ENCODE assay signal across 9 mouse cellular contexts in genomic region chr10:84488315-84488714, GRCm38 (mm10). TPM values are rescaled to one million over a fixed set of nuclear protein-coding genes. Genes with fewer than 3 reads are reported as not detected.
DNase-seq lines count a peak whose midpoint lies in the region; ATAC-seq lines count a peak whose summit lies in the region.
"Had no signal": no experiment of that assay in that cellular context is flagged by ENCODE, and none has a peak within 500 bp of the region (broad histone marks: within the 10 kb centered on the region; RNA-seq: fewer than 3 reads in every experiment).

No protein-coding gene starts in this region.

- H3K9ac ChIP-seq in forebrain, embryonic 11.5 days (ENCODE audit: low read length): no peak overlapping the region
- no peak overlapping the region for H3K9ac ChIP-seq in forebrain, embryonic 15.5 days (replicated peaks)
- H3K9ac ChIP-seq in embryonic facial prominence, embryonic 11.5 days (replicated peaks; ENCODE audit: low read length): no peak overlapping the region
- H3K9ac ChIP-seq in kidney, embryonic 15.5 days: no peak overlapping the region
- H3K9ac ChIP-seq: limb, embryonic 13.5 days had no signal

- no peak overlapping the region for H3K4me2 ChIP-seq in forebrain, embryonic 11.5 days (ENCODE audit: low read depth, low read length, severe bottlenecking)
- H3K4me2 ChIP-seq in forebrain, embryonic 15.5 days (replicated peaks): no peak overlapping the region
- no peak overlapping the region for H3K4me2 ChIP-seq in embryonic facial prominence, embryonic 11.5 days (ENCODE audit: low read depth, low read length)
- no peak overlapping the region for H3K4me2 ChIP-seq in kidney, embryonic 15.5 days
- H3K4me2 ChIP-seq: limb, embryonic 13.5 days had no signal

- H3K4me3 ChIP-seq in forebrain, embryonic 11.5 days (ENCODE audit: low read depth, low read length): no peak overlapping the region
- no peak overlapping the region for H3K4me3 ChIP-seq in forebrain, embryonic 15.5 days
- no peak overlapping the region for H3K4me3 ChIP-seq in embryonic facial prominence, embryonic 11.5 days (ENCODE audit: low read depth, low read length)
- no peak overlapping the region for H3K4me3 ChIP-seq in kidney, embryonic 15.5 days (replicated peaks)
- H3K4me3 ChIP-seq: limb, embryonic 13.5 days had no signal

- WGBS in forebrain, embryonic 11.5 days: 37% methylated on average over 6 of the region's 6 CpGs
- WGBS in forebrain, embryonic 15.5 days: 32% methylated on average over 6 of the region's 6 CpGs
- 41% methylated on average over 6 of the region's 6 CpGs for WGBS in embryonic facial prominence, embryonic 11.5 days
- 49% methylated on average over 6 of the region's 6 CpGs for WGBS in kidney, embryonic 15.5 days

- DNase-seq in forebrain, embryonic 11.5 days (ENCODE audit: low spot score): peak; percentile 76
- peak; percentile 66 for DNase-seq in A20 (ENCODE audit: low read depth, low spot score)
- DNase-seq in adrenal gland, adult 8-10 months: peak; percentile 43
- DNase-seq in embryonic facial prominence, embryonic 11.5 days (ENCODE audit: low spot score): peak; percentile 69
- DNase-seq in lung, postnatal 25 days (ENCODE audit: low spot score): peak; percentile 70
- peak; percentile 31 to 59 for DNase-seq in spleen, postnatal 14 days (ENCODE audit: low spot score in 2 of 2)

- H3K9me3 ChIP-seq in forebrain, embryonic 11.5 days (ENCODE audit: control insufficient read depth, low read length): no peaks in the 10 kb centered on the region
- H3K9me3 ChIP-seq in forebrain, embryonic 15.5 days: no peaks in the 10 kb centered on the region
- peaks cover 2% of the 10 kb centered on the region; the same call in 1 of the 2 replicates for H3K9me3 ChIP-seq in embryonic facial prominence, embryonic 11.5 days (replicated peaks; ENCODE audit: control insufficient read depth, low read length)
- H3K9me3 ChIP-seq in kidney, embryonic 15.5 days (replicated peaks): no peaks in the 10 kb centered on the region
- H3K9me3 ChIP-seq: limb, embryonic 13.5 days had no signal

- H3K27me3 ChIP-seq in forebrain, embryonic 11.5 days (ENCODE audit: control insufficient read depth, insufficient read depth, low read length): no peaks in the 10 kb centered on the region
- H3K27me3 ChIP-seq in forebrain, embryonic 15.5 days: no peaks in the 10 kb centered on the region
- H3K27me3 ChIP-seq in embryonic facial prominence, embryonic 11.5 days (ENCODE audit: control insufficient read depth, insufficient read depth, low read length): no peaks in the 10 kb centered on the region
- no peaks in the 10 kb centered on the region for H3K27me3 ChIP-seq in kidney, embryonic 15.5 days
- H3K27me3 ChIP-seq: limb, embryonic 13.5 days had no signal

- no peak for ATAC-seq in forebrain, embryonic 11.5 days (replicated peaks; ENCODE audit: low FRiP score)
- no peak for ATAC-seq in forebrain, embryonic 15.5 days (replicated peaks)
- no peak for ATAC-seq in embryonic facial prominence, embryonic 11.5 days (replicated peaks; ENCODE audit: insufficient number of reproducible peaks, low FRiP score, low TSS enrichment, low read depth)
- ATAC-seq in kidney, embryonic 15.5 days (replicated peaks; ENCODE audit: low FRiP score): 0 out of 2 replicates have a peak, but pooled peaks have one; percentile 47

- no peaks in the 10 kb centered on the region for H3K4me1 ChIP-seq in forebrain, embryonic 11.5 days (replicated peaks; ENCODE audit: control insufficient read depth, insufficient read depth, low read length)
- H3K4me1 ChIP-seq in forebrain, embryonic 15.5 days: no peaks in the 10 kb centered on the region
- no peaks in the 10 kb centered on the region for H3K4me1 ChIP-seq in embryonic facial prominence, embryonic 11.5 days (ENCODE audit: control insufficient read depth, insufficient read depth, low read length)
- H3K4me1 ChIP-seq in kidney, embryonic 15.5 days: no peaks in the 10 kb centered on the region

- no peaks in the 10 kb centered on the region for H3K36me3 ChIP-seq in forebrain, embryonic 11.5 days (ENCODE audit: control insufficient read depth, insufficient read depth, low read length)
- H3K36me3 ChIP-seq in forebrain, embryonic 15.5 days: no peaks in the 10 kb centered on the region
- no peaks in the 10 kb centered on the region for H3K36me3 ChIP-seq in embryonic facial prominence, embryonic 11.5 days (replicated peaks; ENCODE audit: control insufficient read depth, insufficient read depth, low read depth, low read length)
- H3K36me3 ChIP-seq in kidney, embryonic 15.5 days: no peaks in the 10 kb centered on the region
- H3K36me3 ChIP-seq: limb, embryonic 13.5 days had no signal

- H3K27ac ChIP-seq in forebrain, embryonic 11.5 days (ENCODE audit: low read depth, low read length): no peak overlapping the region
- H3K27ac ChIP-seq in forebrain, embryonic 15.5 days (replicated peaks): no peak overlapping the region
- no peak overlapping the region for H3K27ac ChIP-seq in embryonic facial prominence, embryonic 11.5 days (replicated peaks; ENCODE audit: low read depth, low read length)
- H3K27ac ChIP-seq in kidney, embryonic 15.5 days: no peak overlapping the region
- H3K27ac ChIP-seq: limb, embryonic 13.5 days had no signal

RNA-seq across cellular contexts. Expression of gene Ckap4, which starts 45.5 kb away (rescaled TPM):
- 68.0 and 77.4 TPM in 2 replicates for polyA plus RNA-seq in forebrain, embryonic 11.5 days (2014; fragmentation: Nextera tagmentation; extraction: Ambion mirVana)
- 41.9 and 44.1 TPM in 2 replicates for polyA plus RNA-seq in forebrain, embryonic 15.5 days (2015; fragmentation: Nextera tagmentation; extraction: Ambion mirVana)
- 10 to 100 TPM; 27.5 to 33.1 (median 29.3) TPM for total RNA-seq in adrenal gland, adult 8-10 months (2022)
- 80.2 and 82.1 TPM in 2 replicates for polyA plus RNA-seq in embryonic facial prominence, embryonic 11.5 days (2014; fragmentation: Nextera tagmentation; extraction: Ambion mirVana)
- polyA plus RNA-seq in kidney, embryonic 15.5 days (2015; fragmentation: Nextera tagmentation; extraction: Ambion mirVana): 89.9 and 94.3 TPM in 2 replicates

RNA-seq across cellular contexts. Expression of gene Nuak1, which starts 47.9 kb away (rescaled TPM):
- polyA plus RNA-seq in forebrain, embryonic 11.5 days (2014; fragmentation: Nextera tagmentation; extraction: Ambion mirVana): 2.9 and 3.6 TPM in 2 replicates
- 11.6 and 12.6 TPM in 2 replicates for polyA plus RNA-seq in forebrain, embryonic 15.5 days (2015; fragmentation: Nextera tagmentation; extraction: Ambion mirVana)
- 10 to 100 TPM; 10.1 to 13.6 (median 12.1) TPM for total RNA-seq in adrenal gland, adult 8-10 months (2022)
- 3.5 and 4.6 TPM in 2 replicates for polyA plus RNA-seq in embryonic facial prominence, embryonic 11.5 days (2014; fragmentation: Nextera tagmentation; extraction: Ambion mirVana)
- polyA plus RNA-seq in kidney, embryonic 15.5 days (2015; fragmentation: Nextera tagmentation; extraction: Ambion mirVana): 3.0 and 3.2 TPM in 2 replicates
